Mouse (Mus musculus) E14TG2a.4 (cell line): Measurements from ENCODE around the gene Nup210.

Source experiments
- CTCF ChIP-seq: conservative IDR thresholded peaks from 2 replicates; pipeline ENCODE4 v1.5.1; 2014; ENCODE audit warnings: low read length
- NANOG ChIP-seq: IDR thresholded peaks from 2 replicates; pipeline ENCODE4 v1.6.1; 2014; ENCODE audit warnings: borderline replicate concordance, low read length, mixed read lengths
- POU5F1 ChIP-seq: IDR thresholded peaks from 2 replicates; pipeline ENCODE4 v1.6.1; 2014; ENCODE audit warnings: low read length, borderline replicate concordance

DNA sequence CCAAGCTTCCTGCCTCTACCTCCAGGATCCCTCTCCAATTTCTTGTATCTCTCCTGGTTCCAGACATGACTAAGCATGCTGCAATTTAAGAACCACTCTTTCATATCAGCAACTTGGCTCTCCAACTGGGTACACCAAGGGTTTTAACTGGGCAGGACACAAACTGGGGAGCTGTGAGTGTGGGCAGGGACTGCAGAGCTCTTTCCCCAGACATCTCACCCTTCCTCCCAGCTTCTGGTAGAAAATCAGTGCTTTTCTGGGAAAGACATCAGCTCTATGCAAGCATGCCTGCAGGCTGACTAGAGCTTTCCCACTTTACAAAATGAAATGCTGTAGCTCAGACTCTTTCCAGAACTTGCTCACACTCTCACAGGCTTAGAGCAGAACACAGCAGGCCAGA lies 60.3 kb downstream of the Nup210 start:
- TF ChIP-seq CTCF: no peak
- no peak for TF ChIP-seq NANOG
- TF ChIP-seq POU5F1: no peak
